Mouse (Mus musculus) ovary, postnatal 10 days (tissue): ENCODE measurements around the gene Akap8.

Experiments used
- DNase-seq: peaks from one replicate; pipeline ENCODE4 v3.0.0; 2022; ENCODE audit warnings: low spot score

Gene Akap8

GRCm38 (mm10) chr17:32283771-32284221, 37.2 kb downstream of the Akap8 start:
- DNase-seq, result peak; percentile 23

- DNase-seq, result no peak
Observed at GRCm38 (mm10) chr17:32283341-32283740, 37.7 kb downstream of the Akap8 start.

- DNase-seq, result no peak
Observed at GRCm38 (mm10) chr17:32281611-32282310, 39.3 kb downstream of the Akap8 start.

GRCm38 (mm10) chr17:32281126-32281525, 39.9 kb downstream of the Akap8 start:
- DNase-seq, result no peak

- no peak for DNase-seq
Observed at GRCm38 (mm10) chr17:32280575-32280974, 40.5 kb downstream of the Akap8 start.

- DNase-seq, result no peak
Observed at GRCm38 (mm10) chr17:32277201-32277600, 43.8 kb downstream of the Akap8 start.

- no peak for DNase-seq
Observed at GRCm38 (mm10) chr17:32275568-32275967, 45.5 kb downstream of the Akap8 start.

GRCm38 (mm10) chr17:32269151-32269550, 51.9 kb downstream of the Akap8 start:
- no peak for DNase-seq

- no peak for DNase-seq
Observed at GRCm38 (mm10) chr17:32268540-32268960, 52.5 kb downstream of the Akap8 start.

- DNase-seq, result no peak
Observed at GRCm38 (mm10) chr17:32268096-32268495, 52.9 kb downstream of the Akap8 start.

GRCm38 (mm10) chr17:32267617-32268016, 53.4 kb downstream of the Akap8 start:
- no peak for DNase-seq

- no peak for DNase-seq
Observed at GRCm38 (mm10) chr17:32263672-32264071, 57.4 kb downstream of the Akap8 start.

GRCm38 (mm10) chr17:32262831-32263559, 58.0 kb downstream of the Akap8 start:
- no peak for DNase-seq

- DNase-seq, result no peak
Observed at GRCm38 (mm10) chr17:32258869-32259268, 62.2 kb downstream of the Akap8 start.

- DNase-seq, result no peak
Observed at GRCm38 (mm10) chr17:32257944-32258343, 63.1 kb downstream of the Akap8 start.

GRCm38 (mm10) chr17:32257452-32257851, 63.6 kb downstream of the Akap8 start:
- DNase-seq, result no peak

GRCm38 (mm10) chr17:32256896-32257295, 64.1 kb downstream of the Akap8 start:
- DNase-seq, result no peak
